Mouse (Mus musculus): Measurements from ENCODE around the gene Tsc2. TPM values are rescaled to one million over a fixed set of nuclear protein-coding genes. Genes with fewer than 3 reads are reported as not detected.

Gene Tsc2
- total RNA-seq, 4 experiments from 2014 or later: 123 to 148 (median 137) TPM

Small RNA genes within 50 kb of the gene (microRNA-seq; reads per million reads assigned to microRNA genes)
- 14.8 to 24.4 reads per million in 2 experiments for gene Gm24589

Other genes with a start within 250 kb of the Tsc2 start
- 100 to 1,000 TPM; 128 to 131 (median 129) TPM for gene Rnps1, start 218.1 kb downstream of the Tsc2 start, total RNA-seq (2022)
- 10 to 100 TPM; 24.1 to 34.1 (median 31.1) TPM for gene Eci1, start 206.0 kb downstream of the Tsc2 start, total RNA-seq (2022)
- 1 to 10 TPM; 3.7 to 6.9 (median 5.1) TPM for gene Dnase1l2, start 189.5 kb downstream of the Tsc2 start, total RNA-seq (2022)
- gene E4f1, start 162.3 kb downstream of the Tsc2 start, total RNA-seq (2022): 10 to 100 TPM; 32.3 to 36.2 (median 34.5) TPM
- 10 to 100 TPM; 59.0 to 68.7 (median 63.8) TPM for gene Pgp, start 162.2 kb downstream of the Tsc2 start, total RNA-seq (2022)
- 1 to 10 TPM; 1.6 to 2.4 (median 1.8) TPM for gene Bricd5, start 158.7 kb downstream of the Tsc2 start, total RNA-seq (2022)
- gene Mlst8, start 153.6 kb downstream of the Tsc2 start, total RNA-seq (2022): 10 to 100 TPM; 29.2 to 39.0 (median 35.4) TPM
- 100 to 1,000 TPM; 119 to 135 (median 127) TPM for gene Caskin1, start 144.0 kb downstream of the Tsc2 start, total RNA-seq (2022)
- 10 to 100 TPM; 78.0 to 85.3 (median 83.4) TPM for gene Traf7, start 104.7 kb downstream of the Tsc2 start, total RNA-seq (2022)
- 10 to 100 TPM; 41.3 to 54.4 (median 48.4) TPM for gene Rab26, start 98.4 kb downstream of the Tsc2 start, total RNA-seq (2022)
- gene Pkd1, start 82.8 kb downstream of the Tsc2 start, total RNA-seq (2022): 10 to 100 TPM; 67.7 to 81.1 (median 77.3) TPM
- gene Nthl1, start 50 bp upstream of the Tsc2 start, total RNA-seq (2022): 1 to 10 TPM; 5.7 to 7.0 (median 6.1) TPM
- 10 to 100 TPM; 41.0 to 47.7 (median 42.0) TPM for gene Slc9a3r2, start 17.7 kb upstream of the Tsc2 start, total RNA-seq (2022)
- gene Npw, start 25.8 kb upstream of the Tsc2 start, total RNA-seq (2022): under 1 TPM in 1 of 4 experiments, not detected in 3; 0.63 TPM
- 10 to 100 TPM; 30.4 to 40.9 (median 36.1) TPM for gene Zfp598, start 37.1 kb upstream of the Tsc2 start, total RNA-seq (2022)
- gene Syngr3, start 57.3 kb upstream of the Tsc2 start, total RNA-seq (2022): 100 to 1,000 TPM; 163 to 176 (median 164) TPM
- gene Gfer, start 63.5 kb upstream of the Tsc2 start, total RNA-seq (2022): 10 to 100 TPM; 17.6 to 19.2 (median 18.0) TPM
- 1 to 10 TPM; 2.8 to 5.9 (median 3.0) TPM for gene Noxo1, start 63.6 kb upstream of the Tsc2 start, total RNA-seq (2022)
- 10 to 100 TPM; 23.4 to 29.7 (median 25.6) TPM for gene Tbl3, start 75.0 kb upstream of the Tsc2 start, total RNA-seq (2022)
- under 1 TPM in 1 of 4 experiments, not detected in 3; 0.37 TPM for gene Rnf151, start 85.4 kb upstream of the Tsc2 start, total RNA-seq (2022)
- 100 to 1,000 TPM; 270 to 312 (median 290) TPM for gene Rps2, start 85.5 kb upstream of the Tsc2 start, total RNA-seq (2022)
- gene Ndufb10, start 91.8 kb upstream of the Tsc2 start, total RNA-seq (2022): 100 to 1,000 TPM; 208 to 258 (median 238) TPM
- gene Rpl3l, start 95.2 kb upstream of the Tsc2 start, total RNA-seq (2022): under 1 TPM; 0.36 to 0.94 (median 0.43) TPM
- gene Msrb1, start 104.0 kb upstream of the Tsc2 start, total RNA-seq (2022): 10 to 100 TPM; 41.4 to 52.7 (median 44.7) TPM
- under 1 TPM; 0.51 to 0.65 (median 0.55) TPM for gene Hs3st6, start 120.4 kb upstream of the Tsc2 start, total RNA-seq (2022)
- not detected for gene Meiob, start 171.7 kb upstream of the Tsc2 start, total RNA-seq (2022)
- gene Hagh, start 207.5 kb upstream of the Tsc2 start, total RNA-seq (2022): 100 to 1,000 TPM; 129 to 143 (median 135) TPM
- gene Fahd1, start 217.7 kb upstream of the Tsc2 start, total RNA-seq (2022): 10 to 100 TPM; 18.7 to 19.5 (median 19.1) TPM
- gene Igfals, start 233.4 kb upstream of the Tsc2 start, total RNA-seq (2022): under 1 TPM in 2 of 4 experiments, not detected in 2; 0.17 to 0.25 TPM

Data from left cerebral cortex, adult 8-10 months (tissue).